Mouse (Mus musculus) thymus, postnatal 14 days (tissue): Measurements from ENCODE around the gene Gprc5a.
A peak's percentile ranks its signal among the peaks of the same experiment; 100 is the strongest.

Source experiments
- DNase-seq: peaks from one replicate; pipeline ENCODE4 v3.0.0; 2021

Gprc5a gene

DNA sequence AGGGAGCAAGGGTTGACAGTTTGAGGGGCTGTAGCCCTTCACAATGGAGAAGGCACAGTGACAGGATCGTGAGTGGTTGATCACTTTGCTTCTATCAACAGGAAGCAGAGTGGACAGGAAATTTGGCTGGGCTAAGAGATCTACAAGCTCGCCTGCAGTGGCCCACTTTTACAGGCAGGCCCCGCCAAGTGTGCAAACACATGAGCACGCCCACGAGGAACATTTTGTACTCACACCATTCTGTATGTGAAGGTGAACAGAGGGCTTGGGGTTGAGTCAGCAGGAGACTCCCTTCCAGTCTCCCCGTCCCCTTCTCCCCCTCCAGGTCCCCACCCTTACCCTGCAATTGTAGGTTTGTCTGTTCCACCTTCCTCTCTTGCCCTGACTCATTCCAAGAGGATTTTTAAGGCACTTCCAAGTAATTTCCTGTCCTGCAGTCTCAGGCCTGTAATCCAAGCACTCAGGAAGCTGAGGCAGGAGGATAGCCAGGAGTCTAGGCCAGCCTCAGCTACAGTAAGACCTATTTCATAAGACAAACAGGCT, 9.0 kb downstream of the Gprc5a start:
- no peak for DNase-seq

DNA sequence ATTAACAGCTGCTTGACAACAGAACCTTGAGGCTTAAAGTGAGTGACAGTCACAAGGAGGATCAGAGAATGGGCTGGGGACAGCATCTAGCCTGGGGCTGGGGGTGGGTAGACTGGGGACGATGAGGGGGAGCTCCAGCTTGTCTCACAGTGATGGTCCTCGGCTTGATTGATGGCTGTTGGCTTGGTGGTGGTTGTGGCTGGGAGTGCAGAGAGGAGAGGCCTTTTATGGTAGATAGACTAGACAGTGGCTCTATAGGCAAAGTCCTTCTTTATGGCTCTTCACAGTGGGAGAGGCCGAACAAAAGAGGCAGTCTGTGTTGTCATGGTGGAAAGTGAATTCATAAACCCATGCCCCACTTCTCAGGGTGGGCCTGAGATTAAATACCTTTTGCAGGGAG, 10.8 kb downstream of the Gprc5a start:
- no peak for DNase-seq

DNA sequence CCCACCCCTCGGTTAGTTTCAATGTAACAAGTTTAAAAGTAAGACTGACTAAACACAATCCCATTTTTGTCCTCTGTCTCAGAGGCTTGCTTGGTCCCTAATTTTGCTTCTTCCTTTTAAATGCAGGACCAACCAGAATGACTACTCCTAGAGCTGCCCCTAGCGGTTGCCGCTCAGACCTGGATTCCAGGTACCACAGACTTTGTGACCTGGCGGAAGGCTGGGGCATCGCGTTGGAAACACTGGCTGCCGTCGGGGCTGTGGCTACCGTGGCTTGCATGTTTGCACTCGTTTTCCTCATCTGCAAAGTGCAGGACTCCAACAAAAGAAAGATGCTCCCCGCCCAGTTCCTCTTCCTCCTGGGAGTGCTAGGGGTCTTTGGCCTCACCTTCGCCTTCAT, 13.0 kb downstream of the Gprc5a start:
- no peak for DNase-seq

DNA sequence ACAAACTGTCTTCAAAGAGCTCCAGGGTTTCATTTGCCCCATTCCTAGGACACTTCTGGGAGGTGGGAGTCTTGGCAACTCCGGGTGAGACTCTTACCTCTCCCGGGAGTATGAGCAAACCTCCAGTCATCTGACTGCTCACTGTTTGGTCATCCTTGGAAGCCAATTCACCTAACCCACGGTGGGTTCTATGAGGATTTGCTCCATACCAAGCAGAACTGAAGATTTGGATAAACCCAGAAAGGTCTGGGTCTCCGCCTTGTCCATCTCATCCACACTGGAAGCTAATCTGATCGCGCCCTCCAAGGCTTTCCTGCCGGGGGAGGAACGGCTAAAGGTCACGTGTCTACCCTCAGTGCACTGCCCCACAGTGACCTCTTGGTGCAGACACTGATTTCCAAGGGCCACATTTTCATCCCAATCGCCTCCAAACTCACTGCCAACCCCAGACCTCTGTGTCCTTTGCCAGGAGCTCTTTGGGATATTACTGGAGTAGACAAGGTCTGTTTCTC, 18.6 kb downstream of the Gprc5a start:
- DNase-seq = no peak

DNA sequence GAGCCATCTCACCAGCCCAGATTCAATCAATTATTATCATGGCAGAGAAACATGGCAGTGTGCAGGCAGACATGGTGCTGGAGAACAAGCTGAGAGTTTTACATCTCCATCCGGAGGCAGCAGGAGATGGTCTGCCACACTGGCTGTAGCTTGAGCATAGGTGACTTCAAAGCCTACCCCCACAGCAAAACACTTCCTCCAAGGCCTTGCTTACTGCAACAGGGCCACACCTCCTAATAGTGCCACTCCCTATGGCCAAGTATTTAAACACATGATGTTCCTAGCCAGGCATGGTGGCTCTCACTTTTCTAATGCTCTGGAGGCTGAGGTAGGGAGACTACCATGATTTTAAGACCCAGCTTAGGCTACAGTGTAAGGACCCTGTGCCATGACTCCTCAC, 20.3 kb downstream of the Gprc5a start:
- DNase-seq = no peak

DNA sequence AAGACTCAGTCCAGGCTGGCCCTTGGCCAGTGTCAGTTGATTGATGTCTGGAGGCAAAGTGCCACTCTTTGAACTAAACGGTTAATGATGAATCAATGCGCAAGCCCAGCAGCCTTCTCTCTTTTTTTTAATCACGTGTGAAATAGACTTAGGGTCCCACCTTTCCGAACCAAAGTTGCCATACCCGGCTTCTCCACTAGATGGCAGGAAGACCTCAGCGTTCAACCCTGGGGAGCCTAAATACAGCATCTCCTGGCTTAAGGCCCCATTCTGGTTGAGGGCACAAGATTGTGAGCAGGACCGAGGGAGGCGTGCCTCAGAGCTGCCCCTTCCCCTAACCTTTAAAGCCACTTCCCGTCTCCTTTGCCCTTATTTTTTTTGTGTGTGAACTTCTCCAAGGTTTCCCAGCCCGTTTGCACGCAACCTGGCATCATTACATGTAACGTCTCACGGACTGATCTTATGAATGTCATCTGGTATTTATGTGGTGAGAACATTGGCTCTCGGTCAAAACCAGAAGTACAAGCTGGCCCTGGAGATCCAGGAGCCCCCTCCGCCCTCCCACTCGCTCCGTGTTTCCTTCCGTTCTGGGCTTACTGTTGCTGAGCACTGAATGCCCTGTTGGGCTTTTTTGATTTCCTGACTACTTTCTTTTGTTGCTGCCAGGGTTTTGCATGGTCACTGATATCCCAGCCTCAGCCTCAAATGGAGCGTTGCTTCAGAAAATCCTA, 22.4 kb downstream of the Gprc5a start:
- DNase-seq = peak; percentile 78

DNA sequence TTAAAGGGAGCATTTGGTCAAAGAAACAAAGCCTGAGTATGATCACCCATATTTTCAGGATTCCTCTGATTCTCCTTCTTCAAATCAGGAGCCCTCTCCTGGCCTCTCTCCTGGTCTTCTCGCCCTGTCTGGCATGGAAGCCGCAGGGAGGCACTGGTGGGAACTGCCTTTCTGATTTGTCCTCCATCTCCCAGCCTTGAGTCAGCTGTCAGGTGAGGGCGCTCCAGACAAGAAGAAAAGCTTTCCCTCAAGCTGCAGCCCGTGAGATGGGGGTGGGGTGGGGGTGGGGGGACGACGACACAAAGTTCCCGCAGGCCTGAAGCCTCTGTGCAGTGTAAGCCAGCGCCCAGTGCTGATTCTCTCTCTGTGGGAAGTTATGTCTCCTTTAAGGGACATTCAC, 24.3 kb downstream of the Gprc5a start:
- DNase-seq = no peak

DNA sequence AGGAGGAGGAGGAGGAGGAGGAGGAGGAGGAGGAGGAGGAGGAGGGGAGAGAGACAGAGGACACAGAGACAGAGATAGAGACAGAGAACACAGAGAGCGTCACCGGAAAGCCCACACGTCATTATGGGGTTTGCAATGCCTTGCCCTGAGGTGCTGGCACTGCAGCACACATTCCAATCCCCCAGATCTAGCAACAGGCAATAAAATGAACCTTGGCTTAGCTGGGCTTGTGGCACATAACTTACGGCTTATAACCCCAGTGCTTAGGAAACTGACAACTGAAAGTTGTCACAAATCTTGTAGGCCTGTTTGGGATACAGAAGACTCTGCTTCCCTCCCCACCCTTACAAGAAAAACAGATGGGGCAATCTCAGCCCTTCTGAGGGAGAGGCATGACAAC, 25.2 kb downstream of the Gprc5a start:
- no peak for DNase-seq

DNA sequence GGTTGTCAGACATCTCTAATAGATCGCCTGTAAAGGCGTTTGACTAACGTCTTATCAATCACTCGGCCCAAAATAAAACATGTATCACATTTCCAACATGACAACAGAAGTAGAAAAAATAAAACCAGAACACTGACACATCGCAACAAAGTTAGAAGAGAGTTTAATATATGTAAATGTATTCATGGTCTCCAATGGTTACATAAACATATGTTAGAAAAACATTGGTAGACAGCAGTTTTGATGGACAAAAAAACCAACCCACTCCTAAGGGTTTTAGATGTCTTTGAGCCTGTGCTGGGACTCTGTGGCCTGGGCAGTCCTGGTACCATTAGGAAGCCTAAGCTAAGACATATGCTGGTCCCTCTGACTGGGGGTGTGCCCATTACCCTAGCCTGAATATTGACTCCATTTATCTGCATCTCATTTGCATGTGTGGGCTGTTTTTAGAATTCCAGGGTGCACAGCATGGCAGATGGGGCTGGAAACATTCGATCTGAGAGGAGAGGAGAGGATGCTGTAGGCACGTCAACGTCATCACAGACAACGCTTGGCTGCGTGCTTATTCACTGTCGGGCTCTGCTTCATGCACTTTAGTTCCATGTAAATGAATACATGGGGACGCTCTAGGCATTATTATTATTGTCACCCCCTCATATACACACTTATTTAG, 27.5 kb downstream of the Gprc5a start:
- DNase-seq = no peak

DNA sequence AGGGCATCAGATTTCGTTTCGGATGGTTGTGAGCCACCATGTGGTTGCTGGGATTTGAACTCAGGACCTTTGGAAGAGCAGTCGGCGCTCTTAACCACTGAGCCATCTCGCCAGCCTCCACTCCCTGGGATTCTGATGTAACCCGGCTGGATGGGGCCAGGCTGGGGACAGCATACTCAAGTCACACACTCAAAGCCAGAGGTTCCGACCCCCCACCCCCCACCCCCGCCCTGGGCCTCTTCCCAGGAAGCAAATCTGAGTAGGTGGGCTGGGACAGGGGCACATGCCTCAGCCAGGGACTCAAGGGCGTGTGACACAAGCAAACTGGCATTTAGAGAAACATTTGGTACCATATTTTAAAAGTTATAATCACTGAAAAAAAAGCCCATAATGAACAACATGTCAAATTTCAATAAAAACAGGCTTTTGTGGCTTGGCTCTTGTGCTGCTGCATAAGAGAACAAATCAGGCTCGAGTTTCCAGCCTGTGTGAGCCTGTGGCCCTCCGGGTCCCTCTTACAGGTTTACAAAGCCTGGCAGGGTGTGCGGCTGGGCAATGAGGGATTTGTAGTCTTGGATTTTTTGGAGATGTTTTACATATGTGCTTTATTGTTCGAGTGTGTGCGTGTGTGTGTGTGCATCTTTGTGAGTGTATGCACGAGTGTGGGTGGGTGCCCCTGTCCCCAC, 35.5 kb downstream of the Gprc5a start:
- DNase-seq = no peak

DNA sequence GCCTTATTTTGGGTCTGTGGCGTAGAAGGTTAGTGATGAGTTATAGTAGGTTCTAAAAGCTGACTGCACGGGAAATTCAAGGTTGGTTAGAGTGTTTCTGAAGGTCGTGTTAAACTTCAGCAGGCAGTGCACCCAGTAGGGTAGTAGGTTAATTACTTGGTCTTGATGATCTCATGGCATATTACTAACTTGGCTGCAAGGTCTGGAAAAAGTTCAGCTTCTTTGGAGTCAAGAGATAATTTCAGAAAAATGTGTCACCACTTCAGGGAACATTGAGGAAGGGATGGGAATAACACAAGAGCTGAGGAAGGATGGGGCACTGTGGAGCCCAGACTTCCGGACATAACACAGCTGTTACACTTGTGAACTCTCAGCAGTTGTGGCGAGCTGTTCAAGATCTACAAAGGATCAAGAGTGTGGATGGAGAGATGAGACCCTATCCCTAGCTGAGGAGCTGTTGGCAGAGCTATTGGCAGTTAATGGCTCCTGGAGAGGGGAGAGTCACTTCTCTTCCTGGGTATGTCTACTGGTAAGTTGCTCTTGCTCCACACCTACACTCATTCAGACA, 37.4 kb downstream of the Gprc5a start:
- DNase-seq = no peak

DNA sequence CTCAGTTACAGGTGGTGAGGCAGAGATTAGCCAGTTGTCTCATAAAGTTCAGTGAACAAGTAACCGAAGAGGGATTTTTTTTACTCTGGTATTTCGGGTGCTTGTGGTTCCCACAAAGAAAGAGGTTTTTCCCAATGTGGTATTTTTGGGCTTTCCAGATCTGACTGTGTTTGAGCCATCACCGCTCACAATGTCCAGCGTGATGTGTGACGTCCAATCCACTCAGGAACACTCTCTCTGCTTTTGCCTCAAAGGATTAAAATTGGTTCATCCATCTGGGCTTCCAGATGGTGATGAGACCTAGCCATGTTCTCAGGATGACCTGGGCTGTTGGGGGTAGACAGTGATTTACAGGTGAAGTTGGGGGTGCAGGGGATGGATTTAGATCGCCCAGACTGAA, 41.6 kb downstream of the Gprc5a start:
- no peak for DNase-seq

DNA sequence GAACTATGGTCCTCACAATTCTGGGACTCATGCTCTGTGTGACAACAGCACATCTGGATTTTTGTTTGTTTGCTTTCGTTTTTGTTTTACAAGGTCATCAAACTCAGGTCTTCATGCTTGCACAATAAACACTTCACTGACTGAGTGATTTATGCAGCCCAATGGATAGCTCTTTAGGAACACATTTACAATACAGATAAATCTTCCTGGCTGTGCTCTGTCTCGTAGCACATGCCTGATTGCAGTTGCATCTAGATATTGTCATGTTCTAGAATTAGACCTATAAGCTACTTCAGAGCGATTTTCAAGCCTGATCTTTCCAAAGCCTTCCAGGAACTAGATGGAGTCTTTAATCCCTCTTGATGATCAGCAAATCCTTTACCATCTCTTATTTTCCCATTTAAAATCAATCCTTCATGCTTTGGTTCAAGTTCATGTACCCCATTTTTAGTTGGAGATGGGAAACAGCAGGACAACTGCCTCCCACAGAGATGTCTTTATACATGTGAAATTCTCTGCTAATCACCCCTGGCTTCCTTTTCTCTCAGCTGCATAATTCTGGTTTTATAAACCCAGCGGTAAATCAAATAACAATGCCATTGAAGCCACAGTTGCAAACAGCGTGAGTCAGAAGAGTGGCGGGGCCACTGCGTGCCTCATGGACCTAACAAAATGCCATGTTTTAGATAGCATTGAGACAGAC, 47.1 kb downstream of the Gprc5a start:
- DNase-seq = no peak

DNA sequence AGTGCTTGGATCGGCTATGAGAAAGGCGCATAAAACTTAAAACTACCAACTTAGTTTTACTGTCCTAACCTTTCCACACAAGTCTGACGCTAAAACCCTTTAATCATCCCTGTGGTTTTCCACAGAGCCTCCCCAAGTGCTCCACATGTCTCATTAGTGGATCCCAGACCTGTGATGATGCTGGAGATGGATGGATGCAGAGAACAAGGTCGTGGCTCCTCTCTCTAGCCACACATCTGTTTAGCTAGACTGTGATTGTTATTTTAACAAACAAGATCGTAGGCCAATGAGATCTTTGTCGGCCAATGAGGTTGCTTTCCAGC, 47.6 kb downstream of the Gprc5a start:
- no peak for DNase-seq

DNA sequence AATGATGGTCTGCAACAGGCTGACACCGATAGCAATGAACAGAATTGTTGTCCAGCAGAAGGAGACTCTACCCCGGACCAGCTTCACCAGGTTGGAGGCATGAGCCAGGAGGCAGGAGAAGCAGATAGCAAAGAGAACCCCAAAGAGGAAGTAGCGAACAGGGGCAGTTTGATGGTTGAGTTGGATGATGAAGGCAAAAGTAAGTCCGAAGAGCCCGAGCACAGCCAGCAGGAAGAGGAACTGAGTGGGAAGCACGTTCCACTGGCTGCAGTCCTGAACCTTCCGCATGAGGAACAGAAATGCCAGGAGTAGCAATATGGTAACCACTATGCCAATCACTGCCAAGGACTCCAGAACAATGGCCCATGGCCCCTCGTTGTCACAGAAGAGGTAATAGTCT, 51.0 kb downstream of the Gprc5a start:
- DNase-seq = no peak

DNA sequence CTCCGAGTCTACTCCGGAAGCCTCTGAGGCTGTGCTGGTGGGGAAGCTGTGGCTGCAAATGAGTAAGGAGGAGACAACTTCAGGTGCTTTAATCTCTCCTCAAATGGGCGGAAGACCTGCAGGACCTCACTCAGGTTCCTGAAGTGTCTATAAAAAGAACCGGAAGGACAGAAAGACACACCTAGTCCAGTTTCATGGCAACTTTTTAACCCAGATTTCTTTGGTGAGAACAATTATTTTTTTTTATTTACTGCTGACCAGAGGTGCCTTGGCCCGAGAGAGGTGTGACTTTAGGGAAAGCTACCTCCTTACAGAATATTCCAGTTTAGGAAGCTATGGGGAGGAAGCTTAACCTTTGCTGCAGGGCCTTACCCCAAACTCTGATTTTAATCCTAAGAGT, 52.7 kb downstream of the Gprc5a start, which contains the start of gene Gprc5d:
Gprc5d (minus strand) TSS at position 101 of the 400 bp plus-strand sequence.
- no peak for DNase-seq

DNA sequence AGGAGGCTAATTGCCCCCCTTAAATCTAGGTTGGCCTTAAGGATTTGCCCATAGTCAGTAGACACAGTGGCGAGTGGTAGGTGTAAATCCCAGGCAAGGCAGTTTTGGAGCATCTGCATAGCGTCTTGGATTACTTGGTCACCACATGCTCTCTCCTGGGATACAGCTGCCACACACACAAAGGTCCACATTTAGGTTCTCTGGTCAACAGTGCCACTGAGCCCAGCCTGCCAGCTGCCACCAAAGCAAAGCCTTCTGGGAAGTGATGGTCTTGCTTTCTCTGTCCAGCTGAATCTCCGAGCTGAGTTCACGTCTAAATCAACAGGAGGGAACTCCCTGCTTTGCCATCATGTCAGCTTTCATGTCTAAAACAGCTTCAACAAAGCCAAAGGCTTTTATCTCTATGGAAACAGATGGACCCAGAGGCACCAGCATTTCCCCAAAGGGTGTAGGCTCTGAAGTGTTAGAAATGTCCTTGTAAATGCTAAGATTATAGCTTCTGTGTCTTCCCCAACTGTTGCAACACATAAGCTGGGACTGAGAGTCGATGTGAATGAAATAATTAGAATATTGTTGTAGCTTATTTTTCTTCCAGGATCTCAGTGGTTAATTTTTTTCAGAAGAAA, 59.4 kb downstream of the Gprc5a start:
- DNase-seq = no peak

DNA sequence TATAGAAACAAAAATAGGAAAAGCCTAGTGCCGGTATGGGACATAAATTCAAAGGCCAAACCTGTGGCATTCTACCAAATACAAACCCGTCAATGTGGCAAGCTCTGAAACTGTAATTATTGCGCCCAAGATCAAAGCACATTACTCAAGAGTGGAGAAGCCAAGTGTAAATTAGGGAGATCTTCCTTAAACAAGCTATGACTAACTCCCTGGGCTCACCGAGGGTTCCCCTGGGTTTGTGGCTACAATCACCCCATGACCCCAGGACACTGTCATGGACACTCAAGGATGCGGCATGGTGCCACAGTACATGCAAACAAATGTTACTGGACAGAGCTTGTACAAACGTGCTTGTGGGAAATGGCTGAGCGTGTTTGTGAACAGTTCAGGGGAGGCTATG, 67.6 kb downstream of the Gprc5a start:
- DNase-seq = no peak

DNA sequence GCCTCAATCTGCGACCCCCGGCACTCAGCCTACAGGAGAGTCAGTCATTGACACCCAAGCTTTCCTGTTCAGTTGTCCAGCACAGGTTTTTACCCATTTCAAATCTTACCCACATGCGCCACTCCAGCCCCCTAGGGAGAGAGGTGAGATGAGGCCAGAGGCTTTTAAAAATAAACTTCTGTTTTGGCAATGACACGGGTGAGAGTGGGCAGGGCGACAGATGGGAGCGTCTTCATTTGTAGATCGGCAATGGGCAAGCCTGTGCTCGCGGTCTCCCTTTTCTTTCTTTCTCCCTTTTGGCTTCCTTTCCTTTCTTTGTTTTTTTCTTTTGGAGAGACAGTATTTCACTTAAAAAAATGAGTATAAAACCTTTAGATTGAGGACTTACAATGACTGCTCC, 68.0 kb downstream of the Gprc5a start:
- no peak for DNase-seq
